Mouse (Mus musculus) neural tube, embryonic 12.5 days (tissue): ENCODE measurements at regions not wholly inside any gene's neighbourhood (a gene's known extent, or its start where the extent isn't known, plus 50 kb on each side); places are given as distances from the start of the nearest gene placed in this dataset.
A peak's percentile ranks its signal among the peaks of the same experiment; 100 is the strongest.

Experiments
- ATAC-seq: fragments of 200-750 bp; cut with Nextera tagmentation; 2 replicates; pipeline ENCODE4 v1.8.0; 2017; ENCODE audit warnings: low read depth, mild to moderate bottlenecking, moderate TSS enrichment, moderate library complexity; ENCODE audit not compliant: low FRiP score
- H3K27ac ChIP-seq: fragments of 300-500 bp; sonication (generic); 2 replicates; pipeline ENCODE4 v1.5.1; 2016
- H3K27me3 ChIP-seq: fragments of 300-500 bp; sonication (generic); replicated peaks from 2 replicates; pipeline ENCODE4 v1.6.1; 2016; ENCODE audit warnings: mild to moderate bottlenecking
- H3K36me3 ChIP-seq: fragments of 300-500 bp; sonication (generic); 2 replicates; pipeline ENCODE4 v1.6.1; 2016; ENCODE audit warnings: mild to moderate bottlenecking
- H3K4me1 ChIP-seq: fragments of 300-500 bp; sonication (generic); 2 replicates; pipeline ENCODE4 v1.6.1; 2016
- H3K4me2 ChIP-seq: fragments of 300-500 bp; sonication (generic); replicated peaks from 2 replicates; pipeline ENCODE4 v1.6.1; 2016; ENCODE audit warnings: mild to moderate bottlenecking
- H3K4me3 ChIP-seq: fragments of 300-500 bp; sonication (generic); 2 replicates; pipeline ENCODE4 v1.5.1; 2016
- H3K9ac ChIP-seq: fragments of 300-500 bp; sonication (generic); 2 replicates; pipeline ENCODE4 v1.6.1; 2016; ENCODE audit warnings: mild to moderate bottlenecking
- H3K9me3 ChIP-seq: fragments of 300-500 bp; sonication (generic); 2 replicates; pipeline ENCODE4 v1.6.1; 2016; ENCODE audit warnings: mild to moderate bottlenecking
- WGBS: fragments of 180-500 bp; shearing (Covaris S2); methylation state at CpG from one replicate; pipeline ENCODE4 v1.1.7; 2016; 5-methylcytosine and 5-hydroxymethylcytosine counted together

DNA sequence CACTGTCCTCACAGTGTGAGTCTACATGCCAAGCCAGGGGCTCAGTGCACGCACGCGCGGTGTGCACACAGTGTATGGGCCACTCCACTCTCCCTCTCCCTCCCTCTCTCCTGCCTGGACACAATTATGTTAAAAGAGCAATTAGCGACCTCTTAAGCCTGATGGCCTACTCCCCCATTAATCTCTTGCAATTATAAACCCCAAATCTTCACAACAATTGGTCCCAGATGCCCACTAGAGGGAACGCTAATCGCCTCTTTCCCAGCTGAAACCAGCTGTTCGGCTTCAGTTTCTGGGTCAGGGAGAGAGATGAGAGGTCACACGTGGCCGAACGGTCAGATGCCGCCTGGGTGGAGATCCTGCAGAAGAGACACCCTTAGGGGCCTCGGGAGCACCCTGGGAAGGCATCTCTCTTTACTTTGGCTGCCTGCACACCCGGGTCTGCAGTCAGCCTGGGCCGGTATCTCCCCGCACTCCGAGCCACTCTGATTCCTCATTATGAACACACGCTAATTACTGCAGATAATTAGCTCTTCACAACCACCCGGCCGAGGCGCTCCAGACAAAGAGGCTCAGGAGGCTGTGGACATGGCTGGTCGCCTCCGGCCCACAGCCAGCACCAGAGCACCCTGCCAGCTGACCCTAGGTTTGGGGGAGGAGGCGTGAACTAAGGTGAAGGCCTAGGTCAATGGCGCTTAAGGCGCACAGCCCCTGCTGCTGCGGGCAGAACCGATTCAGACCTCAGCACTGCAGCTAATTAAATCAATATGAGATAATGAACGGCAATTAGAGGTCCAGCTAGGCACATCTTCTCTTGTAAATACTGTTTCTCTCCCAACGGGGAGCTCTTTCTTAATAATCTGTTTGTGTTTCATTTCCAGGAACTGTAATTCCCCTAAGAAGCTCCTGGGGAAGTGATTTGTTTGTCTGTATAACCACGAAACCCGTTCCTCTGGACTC lies 250.3 kb downstream of the Cryba4 start:
- peak overlapping the region; percentile 25 for H3K4me2 ChIP-seq
- peaks cover 13% of the 10 kb centered on the region for H3K4me1 ChIP-seq
- peak overlapping the region; percentile 46; the same call in 1 of the 2 replicates for H3K27ac ChIP-seq
- H3K36me3 ChIP-seq = no peaks in the 10 kb centered on the region
- H3K9ac ChIP-seq = no peak overlapping the region
- WGBS = 10% methylated on average over 32 of the region's 32 CpGs
- no peaks in the 10 kb centered on the region for H3K27me3 ChIP-seq
- peaks cover 4% of the 10 kb centered on the region; the same call in 1 of the 2 replicates for H3K9me3 ChIP-seq
- ATAC-seq = peak; percentile 75
- no peak overlapping the region for H3K4me3 ChIP-seq

DNA sequence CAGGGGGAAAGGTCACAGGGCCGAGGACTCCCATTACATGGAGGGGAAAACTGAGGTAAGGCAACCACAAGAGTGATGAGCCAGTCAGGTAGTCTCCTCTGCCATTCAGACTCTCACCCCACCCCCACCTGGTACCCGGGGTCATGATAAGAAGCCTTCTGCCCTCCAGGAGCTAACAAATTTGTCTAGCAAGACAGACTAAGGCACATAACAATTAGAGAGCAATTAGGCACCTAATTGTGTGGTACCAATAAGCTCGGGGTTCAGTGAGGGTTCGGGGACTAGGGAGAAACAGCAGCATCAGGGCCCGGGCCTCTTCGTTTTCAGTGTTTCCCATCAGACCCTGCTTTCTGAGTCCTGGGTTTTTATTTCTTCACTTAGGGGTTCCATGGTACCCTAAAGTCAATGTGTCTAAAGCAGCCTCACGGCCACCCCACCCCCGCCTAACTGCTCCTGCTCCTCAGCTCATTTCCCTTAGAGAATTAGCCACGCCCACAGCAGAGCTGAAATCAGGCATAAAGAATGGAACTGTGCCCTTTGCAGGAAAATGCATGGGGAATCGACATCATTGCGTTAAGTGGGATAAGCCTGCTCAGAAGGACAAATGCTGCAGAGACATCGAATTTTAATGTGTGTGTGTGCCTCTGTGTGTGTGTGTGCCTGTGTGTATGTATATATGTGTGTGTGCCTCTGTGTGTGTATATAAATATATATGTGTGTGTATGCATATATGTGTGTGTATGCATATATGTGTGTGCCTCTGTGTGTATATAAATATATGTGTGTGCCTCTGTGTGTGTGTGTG lies 249.3 kb downstream of the Cryba4 start:
- Histone ChIP-seq H3K4me2 (no peak overlapping the region), H3K9me3 (peaks cover 7% of the 10 kb centered on the region; the same call in 1 of the 2 replicates), H3K27me3 (no peaks in the 10 kb centered on the region), H3K9ac (no peak overlapping the region), H3K4me3 (no peak overlapping the region), H3K4me1 (peaks cover 12% of the 10 kb centered on the region), H3K36me3 (no peaks in the 10 kb centered on the region), H3K27ac (no peak overlapping the region)
- no peak for ATAC-seq
- 36% methylated on average over 12 of the region's 12 CpGs for WGBS

DNA sequence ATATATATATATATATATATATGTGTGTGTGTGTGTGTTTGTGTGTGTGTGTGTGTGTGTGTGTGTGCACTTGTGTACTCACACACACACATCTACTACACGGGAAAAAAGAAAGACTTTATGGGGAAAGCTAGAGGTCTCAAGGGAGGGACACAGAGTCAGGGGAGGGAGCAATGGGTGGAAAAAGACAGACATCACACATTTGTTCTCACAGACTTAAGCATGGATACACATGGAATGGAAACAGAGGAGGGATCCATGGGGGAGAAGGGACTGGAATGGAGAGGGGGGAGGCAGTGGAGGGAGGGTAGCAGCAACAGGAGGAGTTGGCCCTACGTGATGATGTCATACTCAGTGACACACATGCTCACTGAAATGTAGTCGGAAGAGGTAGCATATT lies 248.3 kb downstream of the Cryba4 start:
- H3K36me3 ChIP-seq = no peaks in the 10 kb centered on the region
- no peak overlapping the region for H3K27ac ChIP-seq
- H3K4me2 ChIP-seq = no peak overlapping the region
- H3K9ac ChIP-seq = no peak overlapping the region
- peaks cover 7% of the 10 kb centered on the region; the same call in 1 of the 2 replicates for H3K9me3 ChIP-seq
- no peaks in the 10 kb centered on the region for H3K27me3 ChIP-seq
- no peak overlapping the region for H3K4me3 ChIP-seq
- H3K4me1 ChIP-seq = peaks cover 12% of the 10 kb centered on the region
- 81% methylated on average over 3 of the region's 3 CpGs for WGBS
- no peak for ATAC-seq

DNA sequence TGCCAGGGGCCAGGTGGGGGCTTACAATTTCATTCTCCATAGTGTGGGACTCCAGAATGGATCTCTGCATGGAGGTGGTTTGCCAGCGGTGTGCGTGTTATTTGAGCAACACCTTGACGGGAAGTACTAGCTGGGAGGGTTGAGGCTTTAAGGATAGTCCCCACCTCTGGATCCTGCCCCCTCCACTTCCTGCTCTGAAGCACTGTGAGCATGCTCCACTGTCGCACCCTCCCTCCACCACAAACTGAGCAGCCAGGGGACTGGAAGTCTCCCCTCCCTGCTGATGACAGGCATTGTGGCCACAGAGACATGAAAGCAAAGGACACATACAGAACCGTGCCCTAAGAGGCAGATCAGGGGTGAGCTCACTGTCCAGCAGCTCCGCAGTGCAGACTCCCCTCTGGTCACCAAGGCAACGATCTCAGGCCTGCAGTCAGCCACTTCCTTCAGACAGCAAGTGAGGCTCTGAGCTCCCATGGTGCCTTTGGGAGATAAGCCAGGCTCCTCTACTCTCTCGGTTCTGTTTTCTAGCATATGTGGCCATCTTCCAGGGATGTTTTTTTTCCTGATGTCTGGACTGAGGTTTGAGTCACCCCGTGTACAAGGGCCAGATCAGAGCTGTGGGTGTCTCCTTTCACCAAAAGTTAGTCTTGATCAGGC lies 239.7 kb downstream of the Cryba4 start:
- Histone ChIP-seq H3K4me1 (peaks cover 12% of the 10 kb centered on the region), H3K4me2 (no peak overlapping the region), H3K36me3 (no peaks in the 10 kb centered on the region), H3K9ac (no peak overlapping the region), H3K27ac (no peak overlapping the region), H3K27me3 (no peaks in the 10 kb centered on the region), H3K9me3 (no peaks in the 10 kb centered on the region), H3K4me3 (no peak overlapping the region)
- 27% methylated on average over 9 of the region's 9 CpGs for WGBS
- ATAC-seq = no peak

DNA sequence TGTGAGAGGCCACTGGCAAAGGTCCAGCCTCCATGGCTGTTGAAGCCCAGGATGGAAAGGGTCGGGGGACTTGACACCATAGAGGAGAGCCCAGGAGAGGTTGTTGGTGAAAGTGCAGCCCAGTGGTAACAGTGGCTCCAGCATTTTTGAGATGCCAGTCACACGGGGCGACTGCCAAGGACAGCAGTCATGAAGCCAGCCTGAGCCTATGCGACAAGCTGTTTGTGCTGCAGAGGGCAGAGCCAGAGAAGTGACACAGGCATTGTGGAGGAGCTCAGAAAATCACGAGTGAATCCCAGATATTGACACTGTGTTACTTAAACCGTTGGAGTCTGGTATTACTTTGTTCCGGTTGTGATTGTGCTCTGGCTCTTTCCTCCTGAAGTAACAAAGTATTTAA lies 233.4 kb downstream of the Cryba4 start:
- H3K4me1 ChIP-seq = no peaks in the 10 kb centered on the region
- H3K9me3 ChIP-seq = no peaks in the 10 kb centered on the region
- H3K36me3 ChIP-seq = no peaks in the 10 kb centered on the region
- no peak overlapping the region for H3K27ac ChIP-seq
- no peak overlapping the region for H3K4me2 ChIP-seq
- no peak for ATAC-seq
- no peak overlapping the region for H3K4me3 ChIP-seq
- 82% methylated on average over 7 of the region's 7 CpGs for WGBS
- no peak overlapping the region for H3K9ac ChIP-seq
- no peaks in the 10 kb centered on the region for H3K27me3 ChIP-seq

DNA sequence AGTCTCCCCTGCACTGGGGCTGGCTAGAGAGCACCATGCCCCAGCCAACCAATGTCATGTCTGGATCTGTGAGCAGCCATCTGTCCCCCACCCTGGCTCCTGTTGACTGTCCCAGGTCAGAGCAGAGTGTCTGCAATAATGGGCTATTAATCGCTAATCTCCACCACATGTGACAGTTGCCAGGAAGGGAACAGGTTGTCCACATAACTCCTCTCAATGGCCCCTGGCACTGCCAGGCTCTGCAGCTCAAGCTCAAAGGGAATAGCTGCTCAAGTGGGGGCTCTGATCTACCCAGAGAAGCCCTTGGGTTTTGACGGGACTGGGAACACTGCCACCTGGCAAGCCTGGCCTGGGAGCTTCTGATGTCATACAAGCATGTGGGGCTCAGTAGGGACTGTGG lies 231.4 kb downstream of the Cryba4 start:
- H3K9ac ChIP-seq = no peak overlapping the region
- WGBS = 75% methylated on average over 2 of the region's 2 CpGs
- peaks cover 6% of the 10 kb centered on the region; the same call in 1 of the 2 replicates for H3K27me3 ChIP-seq
- no peaks in the 10 kb centered on the region for H3K9me3 ChIP-seq
- H3K4me1 ChIP-seq = no peaks in the 10 kb centered on the region
- H3K4me3 ChIP-seq = no peak overlapping the region
- no peak for ATAC-seq
- H3K27ac ChIP-seq = no peak overlapping the region
- no peak overlapping the region for H3K4me2 ChIP-seq
- H3K36me3 ChIP-seq = no peaks in the 10 kb centered on the region

DNA sequence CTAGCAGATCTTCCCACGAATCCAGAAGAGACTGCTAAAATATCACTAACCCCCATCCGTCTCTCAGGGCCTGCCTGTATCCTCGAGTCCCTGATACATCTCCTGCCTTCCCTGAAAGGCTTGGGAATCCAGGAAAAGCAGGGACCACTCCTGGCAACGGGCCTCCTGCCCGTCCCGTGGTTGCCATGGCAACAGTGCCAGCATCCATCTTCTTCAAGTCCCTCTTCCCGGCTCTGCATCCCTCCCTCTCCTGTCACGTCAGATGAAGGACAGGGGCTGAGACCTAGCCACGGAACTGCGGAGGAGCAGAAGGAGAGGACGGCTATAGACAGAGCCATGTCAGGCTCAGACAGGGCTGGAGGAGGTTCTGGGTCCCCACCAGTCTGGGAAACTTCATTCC lies 222.4 kb downstream of the Cryba4 start:
- WGBS = 24% methylated on average over 11 of the region's 11 CpGs
- no peaks in the 10 kb centered on the region for H3K36me3 ChIP-seq
- peaks cover 15% of the 10 kb centered on the region for H3K4me1 ChIP-seq
- H3K27me3 ChIP-seq = no peaks in the 10 kb centered on the region
- no peak overlapping the region for H3K9ac ChIP-seq
- no peak overlapping the region; the same call in 1 of the 2 replicates for H3K4me2 ChIP-seq
- H3K4me3 ChIP-seq = no peak overlapping the region
- peak; percentile 63; the same call in 1 of the 2 replicates for ATAC-seq
- no peaks in the 10 kb centered on the region for H3K9me3 ChIP-seq
- H3K27ac ChIP-seq = peak overlapping the region; percentile 17; the same call in 1 of the 2 replicates

DNA sequence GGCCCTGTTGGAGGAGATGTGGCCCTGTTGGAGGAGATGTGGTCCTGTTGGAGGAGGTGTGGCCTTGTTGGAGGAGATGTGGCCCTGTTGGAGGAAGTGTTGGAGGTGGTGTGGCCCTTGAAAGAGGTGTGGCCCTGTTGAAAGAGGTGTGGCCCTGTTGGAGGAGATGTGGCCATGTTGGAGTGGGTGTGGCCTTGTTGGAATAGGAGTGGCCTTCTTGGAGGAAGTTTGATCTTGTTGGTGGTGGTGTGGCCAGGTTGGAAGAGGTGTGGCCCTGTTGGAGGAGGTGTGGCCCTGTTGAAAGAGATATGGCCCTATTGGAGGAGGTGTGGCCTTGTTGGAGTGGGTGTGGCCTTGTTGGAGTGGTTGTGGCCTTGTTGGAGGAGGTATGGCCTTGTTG lies 220.3 kb downstream of the Cryba4 start:
- peaks cover 5% of the 10 kb centered on the region; the same call in 1 of the 2 replicates for H3K27me3 ChIP-seq
- no peak overlapping the region for H3K27ac ChIP-seq
- no peak overlapping the region for H3K4me3 ChIP-seq
- H3K9ac ChIP-seq = no peak overlapping the region
- ATAC-seq = no peak
- no peaks in the 10 kb centered on the region for H3K36me3 ChIP-seq
- peaks cover 11% of the 10 kb centered on the region for H3K4me1 ChIP-seq
- H3K4me2 ChIP-seq = no peak overlapping the region
- H3K9me3 ChIP-seq = no peaks in the 10 kb centered on the region

DNA sequence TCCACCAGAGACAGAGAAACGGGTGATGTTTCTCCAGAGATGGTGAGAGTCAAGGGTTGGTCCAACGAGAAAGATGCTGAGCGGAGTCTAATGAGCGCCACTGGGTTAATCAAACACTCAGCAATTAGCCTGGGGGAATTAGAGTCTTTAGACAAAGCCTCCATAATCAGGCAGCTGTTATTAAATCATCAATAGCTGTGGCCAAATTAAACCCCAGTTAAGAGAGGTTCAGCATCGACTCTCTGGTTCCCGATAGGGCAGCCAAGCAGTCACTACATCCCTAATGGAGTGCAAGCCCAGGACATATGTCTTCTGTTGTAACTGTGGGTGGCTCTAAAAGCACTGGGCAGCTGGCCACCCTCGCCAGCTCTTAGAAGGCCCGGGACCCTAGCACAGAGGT lies 216.9 kb downstream of the Cryba4 start:
- Histone ChIP-seq H3K4me3 (no peak overlapping the region), H3K4me2 (no peak overlapping the region), H3K9me3 (no peaks in the 10 kb centered on the region), H3K4me1 (peaks cover 15% of the 10 kb centered on the region), H3K9ac (no peak overlapping the region), H3K36me3 (no peaks in the 10 kb centered on the region), H3K27me3 (peaks cover 5% of the 10 kb centered on the region; the same call in 1 of the 2 replicates), H3K27ac (no peak overlapping the region)
- WGBS = 63% methylated on average over 8 of the region's 8 CpGs
- ATAC-seq = no peak

DNA sequence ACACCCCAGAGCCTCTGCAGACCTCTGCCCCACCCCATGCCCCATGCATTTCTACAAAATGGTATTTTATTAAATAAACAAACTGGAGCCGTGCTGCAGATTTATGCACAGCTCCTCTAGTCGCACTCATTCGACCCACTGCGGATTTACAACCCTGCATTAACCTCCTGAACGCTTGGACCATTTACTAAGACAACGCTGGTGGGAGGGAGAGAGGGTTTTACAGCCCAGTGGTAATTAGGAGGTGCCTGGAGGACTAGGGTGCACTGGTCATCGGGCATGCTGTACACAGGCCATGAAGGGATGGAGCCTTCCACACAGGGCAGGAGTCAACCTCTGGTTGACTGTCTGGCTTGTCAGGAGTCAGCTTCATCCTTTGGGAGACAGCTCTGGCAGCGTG lies 215.2 kb downstream of the Cryba4 start:
- no peaks in the 10 kb centered on the region for H3K9me3 ChIP-seq
- no peaks in the 10 kb centered on the region for H3K36me3 ChIP-seq
- H3K4me1 ChIP-seq = peaks cover 31% of the 10 kb centered on the region
- no peak overlapping the region for H3K27ac ChIP-seq
- no peak for ATAC-seq
- H3K27me3 ChIP-seq = peaks cover 5% of the 10 kb centered on the region; the same call in 1 of the 2 replicates
- 14% methylated on average over 8 of the region's 8 CpGs for WGBS
- H3K4me2 ChIP-seq = no peak overlapping the region
- no peak overlapping the region for H3K4me3 ChIP-seq
- no peak overlapping the region for H3K9ac ChIP-seq

DNA sequence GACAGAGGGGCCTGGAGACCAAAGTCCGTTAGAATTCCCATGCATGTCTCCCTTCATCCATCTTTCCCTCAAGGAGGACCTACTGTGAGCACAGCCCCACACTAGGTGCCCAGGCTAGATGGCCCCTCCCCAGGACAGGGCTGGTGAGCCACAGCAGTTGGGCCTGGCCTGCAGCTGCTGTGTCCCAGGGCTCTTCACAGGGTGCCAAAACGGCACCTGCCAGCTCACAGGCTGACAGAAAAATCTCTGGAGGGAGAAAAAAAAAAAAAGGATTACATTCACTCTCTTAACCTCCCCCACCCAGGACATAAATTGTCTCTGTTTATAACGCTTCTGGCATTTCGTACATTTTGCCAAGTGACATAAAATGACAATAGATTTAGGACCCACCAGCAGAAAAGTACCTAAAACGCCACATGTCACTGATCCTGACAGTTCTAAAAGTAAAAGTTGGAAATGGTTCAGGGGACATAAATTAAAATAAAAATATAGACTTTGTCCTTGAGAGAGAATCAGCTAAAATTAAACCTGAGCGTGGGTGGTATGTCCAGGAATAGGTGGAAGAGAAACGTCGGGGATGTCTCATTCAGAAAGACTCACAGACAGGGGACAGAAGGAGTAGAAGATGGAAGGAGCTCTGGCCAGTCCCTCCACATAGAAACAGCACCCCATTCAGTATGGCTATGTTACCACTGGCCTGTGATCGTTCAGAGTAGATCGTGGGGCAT lies 212.5 kb downstream of the Cryba4 start:
- Histone ChIP-seq H3K27me3 (peaks cover 5% of the 10 kb centered on the region; the same call in 1 of the 2 replicates), H3K27ac (no peak overlapping the region), H3K4me3 (no peak overlapping the region), H3K9ac (no peak overlapping the region), H3K4me1 (peaks cover 39% of the 10 kb centered on the region), H3K36me3 (no peaks in the 10 kb centered on the region), H3K9me3 (no peaks in the 10 kb centered on the region), H3K4me2 (no peak overlapping the region)
- 55% methylated on average over 10 of the region's 10 CpGs for WGBS
- no peak for ATAC-seq
